Comparison of ENCODE assay signal across 20 mouse cellular contexts in genomic region chr8:70356111-70356510, GRCm38 (mm10). TPM values are rescaled to one million over a fixed set of nuclear protein-coding genes. Genes with fewer than 3 reads are reported as not detected.
DNase-seq lines count a peak whose midpoint lies in the region; ATAC-seq and TF ChIP-seq lines count a peak whose summit lies in the region.
"Had no signal": no experiment of that assay in that cellular context is flagged by ENCODE, and none has a peak within 500 bp of the region (broad histone marks: within the 10 kb centered on the region; RNA-seq: fewer than 3 reads in every experiment).

No protein-coding gene starts in this region.

- H3K9me3 ChIP-seq in stomach, embryonic 15.5 days, result no peaks in the 10 kb centered on the region
- H3K9me3 ChIP-seq in stomach, postnatal 0 days (ENCODE audit: control insufficient read depth, low read length), result no peaks in the 10 kb centered on the region
- H3K9me3 ChIP-seq in liver, embryonic 14.5 days (ENCODE audit: control insufficient read depth, low read length), result no peaks in the 10 kb centered on the region
- no peaks in the 10 kb centered on the region for H3K9me3 ChIP-seq in forebrain, embryonic 11.5 days (ENCODE audit: control insufficient read depth, low read length)
- H3K9me3 ChIP-seq in midbrain, embryonic 13.5 days, result no peaks in the 10 kb centered on the region
- H3K9me3 ChIP-seq: hindbrain, embryonic 13.5 days; neural tube, embryonic 13.5 days had no signal

- ATAC-seq in stomach, embryonic 15.5 days (ENCODE audit: insufficient read depth, low FRiP score, low read depth), result peak; percentile 42; the same call in 1 of the 2 replicates
- ATAC-seq in stomach, postnatal 0 days (ENCODE audit: low FRiP score, low TSS enrichment), result no peak
- 0 out of 2 replicates have a peak, but pooled peaks have one; percentile 23 for ATAC-seq in erythroblast, adult 5-6 weeks (replicated peaks; ENCODE audit: low FRiP score, poor library complexity, severe bottlenecking)
- ATAC-seq in liver, embryonic 14.5 days (ENCODE audit: insufficient read depth), result peak; percentile 70
- no peak for ATAC-seq in forebrain, embryonic 11.5 days (replicated peaks; ENCODE audit: low FRiP score)
- ATAC-seq in midbrain, embryonic 13.5 days, result no peak
- ATAC-seq: forebrain, embryonic 16.5 days; inflammation-experienced regulatory T-cells, adult 6 months had no signal

- H3K27me3 ChIP-seq in stomach, embryonic 15.5 days (replicated peaks), result no peaks in the 10 kb centered on the region
- no peaks in the 10 kb centered on the region for H3K27me3 ChIP-seq in stomach, postnatal 0 days (ENCODE audit: control insufficient read depth, insufficient read depth, low read length)
- H3K27me3 ChIP-seq in liver, embryonic 14.5 days (ENCODE audit: control insufficient read depth, insufficient read depth, low read length), result no peaks in the 10 kb centered on the region
- no peaks in the 10 kb centered on the region for H3K27me3 ChIP-seq in forebrain, embryonic 11.5 days (ENCODE audit: control insufficient read depth, insufficient read depth, low read length)
- H3K27me3 ChIP-seq in midbrain, embryonic 13.5 days, result no peaks in the 10 kb centered on the region

- H3K4me1 ChIP-seq in stomach, embryonic 15.5 days, result peaks cover 19% of the 10 kb centered on the region
- peaks cover 11% of the 10 kb centered on the region; the same call in 1 of the 2 replicates for H3K4me1 ChIP-seq in stomach, postnatal 0 days (replicated peaks; ENCODE audit: control insufficient read depth, insufficient read depth)
- H3K4me1 ChIP-seq in liver, embryonic 14.5 days (replicated peaks; ENCODE audit: control insufficient read depth in 2 of 2, insufficient read depth in 2 of 2, low read length in 1 of 2), result peaks cover 43 to 44% of the 10 kb centered on the region in 2 experiments
- peaks cover 14% of the 10 kb centered on the region for H3K4me1 ChIP-seq in forebrain, embryonic 11.5 days (replicated peaks; ENCODE audit: control insufficient read depth, insufficient read depth, low read length)
- peaks cover 22% of the 10 kb centered on the region for H3K4me1 ChIP-seq in midbrain, embryonic 13.5 days (replicated peaks)

- H3K4me3 ChIP-seq in stomach, embryonic 15.5 days (replicated peaks), result no peak overlapping the region
- no peak overlapping the region for H3K4me3 ChIP-seq in stomach, postnatal 0 days (ENCODE audit: low read depth, low read length)
- H3K4me3 ChIP-seq in liver, embryonic 14.5 days (ENCODE audit: insufficient read depth in 1 of 2, low read depth in 2 of 2, low read length in 2 of 2), result peak overlapping the region; percentile 8 to 27; a peak in 2 of 4 replicates
- H3K4me3 ChIP-seq in forebrain, embryonic 11.5 days (ENCODE audit: low read depth, low read length), result no peak overlapping the region
- no peak overlapping the region for H3K4me3 ChIP-seq in midbrain, embryonic 13.5 days (replicated peaks)
- H3K4me3 ChIP-seq: hindbrain, embryonic 13.5 days; layer of hippocampus, adult 2 months; neural tube, embryonic 13.5 days had no signal

- TF ChIP-seq EP300 in stomach, postnatal 0 days (optimal IDR thresholded peaks at IDR 0.05), result no peak
- TF ChIP-seq EP300 in liver, embryonic 14.5 days (IDR thresholded peaks at IDR 0.05; ENCODE audit: low read depth), result peak; percentile 77

- no peak overlapping the region for H3K4me2 ChIP-seq in stomach, embryonic 15.5 days
- no peak overlapping the region for H3K4me2 ChIP-seq in stomach, postnatal 0 days (replicated peaks; ENCODE audit: low read depth)
- peak overlapping the region; percentile 74 for H3K4me2 ChIP-seq in liver, embryonic 14.5 days (ENCODE audit: low read depth)
- H3K4me2 ChIP-seq in forebrain, embryonic 11.5 days (ENCODE audit: low read depth, low read length, severe bottlenecking), result no peak overlapping the region
- no peak overlapping the region for H3K4me2 ChIP-seq in midbrain, embryonic 13.5 days (replicated peaks)
- H3K4me2 ChIP-seq: hindbrain, embryonic 13.5 days; neural tube, embryonic 13.5 days had no signal

- no peak overlapping the region for H3K9ac ChIP-seq in stomach, embryonic 15.5 days
- no peak overlapping the region for H3K9ac ChIP-seq in stomach, postnatal 0 days (ENCODE audit: low read length)
- H3K9ac ChIP-seq in liver, embryonic 14.5 days (replicated peaks), result peak overlapping the region; percentile 60
- no peak overlapping the region for H3K9ac ChIP-seq in forebrain, embryonic 11.5 days (ENCODE audit: low read length)
- H3K9ac ChIP-seq in midbrain, embryonic 13.5 days (replicated peaks), result no peak overlapping the region
- H3K9ac ChIP-seq: hindbrain, embryonic 13.5 days; neural tube, embryonic 13.5 days had no signal

- no peaks in the 10 kb centered on the region for H3K36me3 ChIP-seq in stomach, embryonic 15.5 days
- no peaks in the 10 kb centered on the region for H3K36me3 ChIP-seq in stomach, postnatal 0 days (ENCODE audit: control insufficient read depth, insufficient read depth, low read length)
- no peaks in the 10 kb centered on the region for H3K36me3 ChIP-seq in liver, embryonic 14.5 days (replicated peaks; ENCODE audit: control insufficient read depth, insufficient read depth, low read depth)
- H3K36me3 ChIP-seq in forebrain, embryonic 11.5 days (ENCODE audit: control insufficient read depth, insufficient read depth, low read length), result no peaks in the 10 kb centered on the region
- H3K36me3 ChIP-seq in midbrain, embryonic 13.5 days, result no peaks in the 10 kb centered on the region
- H3K36me3 ChIP-seq: hindbrain, embryonic 13.5 days; neural tube, embryonic 13.5 days had no signal

- no peak for TF ChIP-seq CTCF in stomach, postnatal 0 days (IDR thresholded peaks at IDR 0.05; ENCODE audit: low read depth)
- no peak for TF ChIP-seq CTCF in liver, embryonic 14.5 days (IDR thresholded peaks at IDR 0.05; ENCODE audit: low read depth)

- DNase-seq in stomach, postnatal 0 days (ENCODE audit: low spot score), result no peak
- DNase-seq in liver, embryonic 14.5 days (ENCODE audit: low read depth in 3 of 3, low spot score in 3 of 3), result peak; percentile 66 to 71 (median 70)
- DNase-seq in T-cell, adult 2 months (ENCODE audit: low spot score), result no peak
- no peak for DNase-seq in gastrocnemius, postnatal 10 days
- DNase-seq in forebrain, embryonic 11.5 days (ENCODE audit: low spot score), result no peak
- DNase-seq: adrenal gland, postnatal 36 days; cerebellum, adult 9-10 months; kidney, adult 2 months; kidney, postnatal 10 days; midbrain, embryonic 14.5 days; spleen, adult 18-20 months had no signal

- H3K27ac ChIP-seq in stomach, embryonic 15.5 days, result no peak overlapping the region
- H3K27ac ChIP-seq in stomach, postnatal 0 days (replicated peaks), result no peak overlapping the region
- peak overlapping the region; percentile 95 for H3K27ac ChIP-seq in liver, embryonic 14.5 days
- no peak overlapping the region for H3K27ac ChIP-seq in forebrain, embryonic 11.5 days (ENCODE audit: low read depth, low read length)
- no peak overlapping the region for H3K27ac ChIP-seq in midbrain, embryonic 13.5 days
- H3K27ac ChIP-seq: hindbrain, embryonic 13.5 days; layer of hippocampus, adult 2 months; neural tube, embryonic 13.5 days had no signal

- WGBS in stomach, embryonic 15.5 days, result 84% methylated on average over 1 of the region's 1 CpGs
- WGBS in stomach, postnatal 0 days, result 90% methylated on average over 1 of the region's 1 CpGs
- 21% methylated on average over 1 of the region's 1 CpGs for WGBS in liver, embryonic 14.5 days (ENCODE audit: insufficient replicate concordance)
- 85% methylated on average over 1 of the region's 1 CpGs for WGBS in forebrain, embryonic 11.5 days
- 82% methylated on average over 1 of the region's 1 CpGs for WGBS in midbrain, embryonic 13.5 days

RNA-seq across cellular contexts. Expression of gene Upf1, which starts 3.0 kb away (rescaled TPM):
- polyA plus RNA-seq in stomach, embryonic 15.5 days (2015; fragmentation: Nextera tagmentation; extraction: Ambion mirVana), result 16.1 and 17.5 TPM in 2 replicates
- polyA plus RNA-seq in stomach, postnatal 0 days (2015; fragmentation: Nextera tagmentation; extraction: Ambion mirVana), result 9.5 and 9.6 TPM in 2 replicates
- total RNA-seq in erythroblast, adult 5-6 weeks (2015; ENCODE audit: low replicate concordance), result 7.1 and 9.2 TPM in 2 replicates
- 20.9 and 21.5 TPM in 2 replicates for total RNA-seq in erythroblast, adult 5-6 weeks (2017; ENCODE audit: low replicate concordance)
- 12.3 and 14.1 TPM in 2 replicates for polyA plus RNA-seq in liver, embryonic 14.5 days (2012; rRNA removed)
- 9.3 and 11.6 TPM in 2 replicates for polyA plus RNA-seq in liver, embryonic 14.5 days (2014; fragmentation: Nextera tagmentation; extraction: Ambion mirVana)
- total RNA-seq in gastrocnemius, postnatal 10 days (2021), result 10 to 100 TPM; 34.2 to 37.3 TPM
- 25.6 and 25.8 TPM in 2 replicates for polyA plus RNA-seq in forebrain, embryonic 11.5 days (2014; fragmentation: Nextera tagmentation; extraction: Ambion mirVana)
- polyA plus RNA-seq in midbrain, embryonic 13.5 days (2015; fragmentation: Nextera tagmentation; extraction: Ambion mirVana), result 15.5 and 18.1 TPM in 2 replicates

RNA-seq across cellular contexts. Expression of gene Comp, which starts 17.2 kb away (rescaled TPM):
- polyA plus RNA-seq in stomach, embryonic 15.5 days (2015; fragmentation: Nextera tagmentation; extraction: Ambion mirVana), result 0.22 and 0.28 TPM in 2 replicates
- 0.15 and 0.42 TPM in 2 replicates for polyA plus RNA-seq in stomach, postnatal 0 days (2015; fragmentation: Nextera tagmentation; extraction: Ambion mirVana)
- not detected in 2 replicates for total RNA-seq in erythroblast, adult 5-6 weeks (2015; ENCODE audit: low replicate concordance)
- total RNA-seq in erythroblast, adult 5-6 weeks (2017; ENCODE audit: low replicate concordance), result 0.43 TPM in 1 of 2 replicates, not detected in the other
- 0.39 and 0.47 TPM in 2 replicates for polyA plus RNA-seq in liver, embryonic 14.5 days (2012; rRNA removed)
- polyA plus RNA-seq in liver, embryonic 14.5 days (2014; fragmentation: Nextera tagmentation; extraction: Ambion mirVana), result 0.29 and 0.85 TPM in 2 replicates
- 10 to 100 TPM; 18.4 to 20.2 TPM for total RNA-seq in gastrocnemius, postnatal 10 days (2021)
- 0.56 TPM in 1 of 2 replicates, not detected in the other for polyA plus RNA-seq in forebrain, embryonic 11.5 days (2014; fragmentation: Nextera tagmentation; extraction: Ambion mirVana)
- polyA plus RNA-seq in midbrain, embryonic 13.5 days (2015; fragmentation: Nextera tagmentation; extraction: Ambion mirVana), result 0.21 and 0.42 TPM in 2 replicates
- total RNA-seq: adrenal gland, postnatal 36 days had no signal

RNA-seq across cellular contexts. Expression of gene Gdf1, which starts 26.5 kb away (rescaled TPM):
- 1.7 and 2.2 TPM in 2 replicates for polyA plus RNA-seq in stomach, embryonic 15.5 days (2015; fragmentation: Nextera tagmentation; extraction: Ambion mirVana)
- 0.53 TPM in 2 replicates for polyA plus RNA-seq in stomach, postnatal 0 days (2015; fragmentation: Nextera tagmentation; extraction: Ambion mirVana)
- total RNA-seq in erythroblast, adult 5-6 weeks (2015; ENCODE audit: low replicate concordance), result not detected in 2 replicates
- total RNA-seq in erythroblast, adult 5-6 weeks (2017; ENCODE audit: low replicate concordance), result not detected in 2 replicates
- polyA plus RNA-seq in liver, embryonic 14.5 days (2012; rRNA removed), result 0.16 and 0.22 TPM in 2 replicates
- not detected in 2 replicates for polyA plus RNA-seq in liver, embryonic 14.5 days (2014; fragmentation: Nextera tagmentation; extraction: Ambion mirVana)
- 1 to 10 TPM; 3.9 to 5.3 TPM for total RNA-seq in gastrocnemius, postnatal 10 days (2021)
- 1.8 and 2.6 TPM in 2 replicates for polyA plus RNA-seq in forebrain, embryonic 11.5 days (2014; fragmentation: Nextera tagmentation; extraction: Ambion mirVana)
- 3.7 and 6.0 TPM in 2 replicates for polyA plus RNA-seq in midbrain, embryonic 13.5 days (2015; fragmentation: Nextera tagmentation; extraction: Ambion mirVana)
- polyA plus RNA-seq: kidney, adult 2 months; midbrain, embryonic 14.5 days; thymus, postnatal 0 days had no signal

RNA-seq across cellular contexts. Expression of gene Cers1, which starts 40.5 kb away (rescaled TPM):
- 4.2 and 4.4 TPM in 2 replicates for polyA plus RNA-seq in stomach, embryonic 15.5 days (2015; fragmentation: Nextera tagmentation; extraction: Ambion mirVana)
- 2.0 and 2.6 TPM in 2 replicates for polyA plus RNA-seq in stomach, postnatal 0 days (2015; fragmentation: Nextera tagmentation; extraction: Ambion mirVana)
- not detected in 2 replicates for total RNA-seq in erythroblast, adult 5-6 weeks (2015; ENCODE audit: low replicate concordance)
- 0.43 TPM in 1 of 2 replicates, not detected in the other for total RNA-seq in erythroblast, adult 5-6 weeks (2017; ENCODE audit: low replicate concordance)
- 0.09 and 0.14 TPM in 2 replicates for polyA plus RNA-seq in liver, embryonic 14.5 days (2012; rRNA removed)
- polyA plus RNA-seq in liver, embryonic 14.5 days (2014; fragmentation: Nextera tagmentation; extraction: Ambion mirVana), result not detected in 2 replicates
- 10 to 100 TPM; 20.0 to 23.6 TPM for total RNA-seq in gastrocnemius, postnatal 10 days (2021)
- 10.6 and 11.0 TPM in 2 replicates for polyA plus RNA-seq in forebrain, embryonic 11.5 days (2014; fragmentation: Nextera tagmentation; extraction: Ambion mirVana)
- polyA plus RNA-seq in midbrain, embryonic 13.5 days (2015; fragmentation: Nextera tagmentation; extraction: Ambion mirVana), result 23.7 and 26.2 TPM in 2 replicates
- polyA plus RNA-seq: inflammation-experienced regulatory T-cells, adult 6 months had no signal

RNA-seq across cellular contexts. Expression of gene Cope, which starts 53.8 kb away (rescaled TPM):
- polyA plus RNA-seq in stomach, embryonic 15.5 days (2015; fragmentation: Nextera tagmentation; extraction: Ambion mirVana), result 379 and 398 TPM in 2 replicates
- 347 and 366 TPM in 2 replicates for polyA plus RNA-seq in stomach, postnatal 0 days (2015; fragmentation: Nextera tagmentation; extraction: Ambion mirVana)
- total RNA-seq in erythroblast, adult 5-6 weeks (2015; ENCODE audit: low replicate concordance), result 52.7 and 89.2 TPM in 2 replicates
- total RNA-seq in erythroblast, adult 5-6 weeks (2017; ENCODE audit: low replicate concordance), result 36.9 and 53.7 TPM in 2 replicates
- 138 and 180 TPM in 2 replicates for polyA plus RNA-seq in liver, embryonic 14.5 days (2012; rRNA removed)
- 164 and 171 TPM in 2 replicates for polyA plus RNA-seq in liver, embryonic 14.5 days (2014; fragmentation: Nextera tagmentation; extraction: Ambion mirVana)
- total RNA-seq in gastrocnemius, postnatal 10 days (2021), result 100 to 1,000 TPM; 140 to 158 TPM
- 220 and 268 TPM in 2 replicates for polyA plus RNA-seq in forebrain, embryonic 11.5 days (2014; fragmentation: Nextera tagmentation; extraction: Ambion mirVana)
- polyA plus RNA-seq in midbrain, embryonic 13.5 days (2015; fragmentation: Nextera tagmentation; extraction: Ambion mirVana), result 273 and 290 TPM in 2 replicates

Comparison
In these comparisons a context has a peak if more than half of its experiments do, and no peak if none do; other contexts are left out.
1. ATAC-seq: peak in stomach, embryonic 15.5 days (single experiment), erythroblast, adult 5-6 weeks (single experiment) and liver, embryonic 14.5 days (single experiment); none in stomach, postnatal 0 days (single experiment), forebrain, embryonic 11.5 days (single experiment) and midbrain, embryonic 13.5 days (single experiment).
2. H3K4me3 ChIP-seq: peak in liver, embryonic 14.5 days (2 of 2); none in stomach, embryonic 15.5 days (single experiment), stomach, postnatal 0 days (single experiment), forebrain, embryonic 11.5 days (single experiment) and midbrain, embryonic 13.5 days (single experiment).
3. DNase-seq: peak in liver, embryonic 14.5 days (3 of 3); none in stomach, postnatal 0 days (single experiment), T-cell, adult 2 months (single experiment), gastrocnemius, postnatal 10 days (single experiment) and forebrain, embryonic 11.5 days (single experiment).